Mouse (Mus musculus) neutrophil, adult 59 days (primary cell): Measurements from ENCODE around the gene Mucl3. TPM values are rescaled to one million over a fixed set of nuclear protein-coding genes. Genes with fewer than 3 reads are reported as not detected.

Experiments
- total RNA-seq, 2 experiments: library from RNA; stranded (reverse); gene quantifications; 1 replicate in 1 of 2; 2 replicates in 1 of 2; pipeline ENCODE4 v1.2.4; 2023

Gene Mucl3
- total RNA-seq = not detected

GRCm38 (mm10) chr17:35643609-35644236, at the start of gene Mucl3:
Mucl3 (minus strand) TSS chr17:35643695.

DNA sequence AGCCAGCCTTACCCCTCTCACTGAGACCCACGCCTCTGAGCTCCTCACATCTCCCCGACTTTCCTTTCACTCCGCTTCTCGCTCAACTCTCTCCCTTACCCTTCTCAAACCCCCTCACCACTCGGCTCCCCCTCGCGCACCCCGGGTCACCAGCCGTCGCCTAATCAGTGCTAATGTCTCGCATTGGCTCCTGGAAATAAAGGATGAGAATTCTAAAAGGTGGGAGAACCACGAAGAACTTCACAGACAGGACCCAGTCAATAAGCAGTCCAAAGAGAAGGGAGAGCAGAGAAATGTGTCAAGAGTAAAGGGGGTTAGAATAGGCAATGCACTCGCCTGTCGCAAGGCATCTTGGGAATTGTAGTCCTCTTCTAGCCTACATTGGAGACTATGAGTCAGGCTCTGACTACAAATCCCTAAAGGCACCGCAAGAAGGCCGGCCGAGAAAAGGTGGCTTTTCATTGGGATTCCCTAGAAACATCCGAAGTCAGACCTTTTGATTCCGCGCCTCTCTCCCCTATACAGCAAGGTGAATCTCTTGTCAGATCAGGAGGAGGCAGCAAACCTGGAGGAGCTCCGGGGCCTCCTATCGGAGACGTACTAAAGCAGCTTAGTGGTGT, 30.0 kb upstream of the Mucl3 start, which contains the start of gene Gtf2h4:
Gtf2h4 (minus strand) TSS at position 324 of the 620 bp plus-strand sequence.

GRCm38 (mm10) chr17:35667334-35668065, 24.0 kb upstream of the Mucl3 start, which contains the start of gene Vars2:
Vars2 (minus strand) TSS chr17:35667592.

DNA sequence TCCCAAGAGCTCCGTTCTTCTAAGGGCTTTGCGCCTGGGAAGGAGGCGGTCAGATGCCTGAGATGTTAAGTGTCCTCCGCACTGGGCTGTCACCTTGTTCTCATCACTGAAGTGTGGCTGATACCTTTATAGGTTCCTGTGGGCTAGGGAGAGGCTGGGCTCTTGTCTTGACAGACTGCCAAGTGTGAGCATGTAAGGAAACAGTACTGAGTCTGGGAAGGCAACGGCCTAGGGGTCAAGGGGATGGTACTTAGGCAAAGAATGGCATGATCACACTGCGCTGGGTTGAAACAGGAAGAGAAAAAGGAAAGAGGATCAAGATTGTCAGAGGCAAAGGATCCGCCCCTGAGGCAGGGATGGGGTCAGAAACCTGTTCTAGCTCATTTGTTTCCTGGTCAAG, 17.0 kb downstream of the Mucl3 start, which contains the start of gene Gm9573:
Gm9573 (minus strand) TSS at position 101 of the 400 bp plus-strand sequence.

DNA sequence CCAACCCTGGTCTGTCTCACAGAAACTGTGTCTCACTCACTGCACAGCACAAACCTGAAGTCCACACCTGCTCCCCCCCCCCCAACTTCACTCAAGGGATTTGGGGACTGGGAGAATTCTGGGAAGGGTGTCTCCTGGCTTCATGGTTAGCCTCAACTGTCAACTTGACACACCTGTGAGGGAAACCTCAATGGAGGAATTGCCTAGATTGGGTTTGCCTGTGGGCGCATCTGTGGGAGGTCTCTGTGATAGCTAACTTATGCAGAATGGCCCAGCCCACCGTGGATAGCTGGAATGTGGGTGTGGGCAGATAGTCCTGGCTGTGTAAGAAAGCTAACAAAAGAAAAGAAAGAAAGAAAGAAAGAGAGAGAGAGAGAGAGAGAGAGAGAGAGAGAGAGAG, 42.2 kb downstream of the Mucl3 start, which contains the start of gene Sfta2:
Sfta2 (plus strand) TSS at position 301 of the 400 bp plus-strand sequence.

Other genes with a start within 250 kb of the Mucl3 start
- 10 to 100 TPM; 12.6 to 13.8 TPM for gene H2-Q6, start 218.8 kb downstream of the Mucl3 start, total RNA-seq
- gene H2-Q7, start 204.5 kb downstream of the Mucl3 start, total RNA-seq = 10 to 100 TPM; 10.5 to 17.7 TPM
- gene H2-Q10, start 173.6 kb downstream of the Mucl3 start, total RNA-seq = 10 to 100 TPM; 43.6 to 57.4 TPM
- 1 to 10 TPM; 2.1 TPM for gene Pou5f1, start 137.7 kb downstream of the Mucl3 start, total RNA-seq
- gene Tcf19, start 126.9 kb downstream of the Mucl3 start, total RNA-seq = 10 to 100 TPM; 33.6 to 35.3 TPM
- gene Cchcr1, start 126.6 kb downstream of the Mucl3 start, total RNA-seq = 10 to 100 TPM; 13.6 to 15.8 TPM
- not detected for gene Psors1c2, start 110.5 kb downstream of the Mucl3 start, total RNA-seq
- not detected for gene Cdsn, start 91.6 kb downstream of the Mucl3 start, total RNA-seq
- not detected for gene 2300002M23Rik, start 76.2 kb downstream of the Mucl3 start, total RNA-seq
- not detected for gene Sfta2, start 42.1 kb downstream of the Mucl3 start, total RNA-seq
- not detected for gene Gm9573, start 17.1 kb downstream of the Mucl3 start, total RNA-seq
- gene Vars2, start 23.9 kb upstream of the Mucl3 start, total RNA-seq = 10 to 100 TPM in 1 of 2 experiments, 1 to 10 TPM in 1; 7.2 to 11.6 TPM
- 1 to 10 TPM; 6.5 to 9.4 TPM for gene Gtf2h4, start 30.0 kb upstream of the Mucl3 start, total RNA-seq
- gene Ddr1, start 60.9 kb upstream of the Mucl3 start, total RNA-seq = under 1 TPM; 0.31 to 0.51 TPM
- gene Ier3, start 178.0 kb upstream of the Mucl3 start, total RNA-seq = 100 to 1,000 TPM; 115 to 121 TPM
- gene Flot1, start 179.5 kb upstream of the Mucl3 start, total RNA-seq = 100 to 1,000 TPM; 181 to 198 TPM
- gene Tubb5, start 194.6 kb upstream of the Mucl3 start, total RNA-seq = 100 to 1,000 TPM; 449 to 487 TPM
- gene Mdc1, start 197.8 kb upstream of the Mucl3 start, total RNA-seq = 10 to 100 TPM; 33.5 to 33.9 TPM
- gene Nrm, start 217.6 kb upstream of the Mucl3 start, total RNA-seq = 10 to 100 TPM; 40.8 to 50.0 TPM
- 100 to 1,000 TPM; 291 to 293 TPM for gene Ppp1r18, start 221.9 kb upstream of the Mucl3 start, total RNA-seq
- 10 to 100 TPM; 63.4 to 68.3 TPM for gene Dhx16, start 236.1 kb upstream of the Mucl3 start, total RNA-seq